In genomic region chr1:58213838-58214237, GRCm38 (mm10) we compare ENCODE assay signal across 19 mouse cellular contexts. TPM values are rescaled to one million over a fixed set of nuclear protein-coding genes. Genes with fewer than 3 reads are reported as not detected.
DNase-seq lines count a peak whose midpoint lies in the region; ATAC-seq and TF ChIP-seq lines count a peak whose summit lies in the region.
"Had no signal": no experiment of that assay in that cellular context is flagged by ENCODE, and none has a peak within 500 bp of the region (broad histone marks: within the 10 kb centered on the region; RNA-seq: fewer than 3 reads in every experiment).

No protein-coding gene starts in this region.

- H3K9ac ChIP-seq in embryonic facial prominence, embryonic 15.5 days = no peak overlapping the region
- no peak overlapping the region for H3K9ac ChIP-seq in neural tube, embryonic 15.5 days (replicated peaks)
- no peak overlapping the region for H3K9ac ChIP-seq in liver, postnatal 0 days (replicated peaks)
- H3K9ac ChIP-seq: forebrain, embryonic 13.5 days; forebrain, postnatal 0 days; heart, embryonic 12.5 days; hindbrain, embryonic 14.5 days; intestine, embryonic 15.5 days had no signal

- no peaks in the 10 kb centered on the region for H3K36me3 ChIP-seq in embryonic facial prominence, embryonic 10.5 days (replicated peaks)
- H3K36me3 ChIP-seq in embryonic facial prominence, embryonic 15.5 days = no peaks in the 10 kb centered on the region
- no peaks in the 10 kb centered on the region for H3K36me3 ChIP-seq in neural tube, embryonic 15.5 days
- no peaks in the 10 kb centered on the region for H3K36me3 ChIP-seq in liver, postnatal 0 days (replicated peaks; ENCODE audit: insufficient read depth, low read length)
- H3K36me3 ChIP-seq: heart, embryonic 12.5 days; hindbrain, embryonic 10.5 days; intestine, embryonic 15.5 days had no signal

- H3K9me3 ChIP-seq in embryonic facial prominence, embryonic 10.5 days = no peaks in the 10 kb centered on the region
- H3K9me3 ChIP-seq in embryonic facial prominence, embryonic 15.5 days (replicated peaks) = 0 out of 2 replicates have a peak, but pooled peaks cover 3% of the 10 kb centered on the region
- H3K9me3 ChIP-seq in neural tube, embryonic 15.5 days (replicated peaks) = no peaks in the 10 kb centered on the region
- H3K9me3 ChIP-seq in liver, postnatal 0 days (ENCODE audit: low read length) = no peaks in the 10 kb centered on the region
- H3K9me3 ChIP-seq: forebrain, embryonic 13.5 days; hindbrain, embryonic 10.5 days; intestine, embryonic 15.5 days had no signal

- H3K4me3 ChIP-seq in embryonic facial prominence, embryonic 10.5 days = no peak overlapping the region
- no peak overlapping the region for H3K4me3 ChIP-seq in embryonic facial prominence, embryonic 15.5 days (replicated peaks)
- H3K4me3 ChIP-seq in neural tube, embryonic 15.5 days (replicated peaks) = no peak overlapping the region
- no peak overlapping the region for H3K4me3 ChIP-seq in liver, postnatal 0 days (ENCODE audit: low read depth, low read length)
- H3K4me3 ChIP-seq: forebrain, embryonic 13.5 days; gastrocnemius, adult 2 months; heart, embryonic 12.5 days; hindbrain, embryonic 10.5 days; intestine, embryonic 15.5 days had no signal

- no peak for TF ChIP-seq EP300 in liver, postnatal 0 days (IDR thresholded peaks at IDR 0.05; ENCODE audit: low read depth)

- H3K27ac ChIP-seq in embryonic facial prominence, embryonic 10.5 days (replicated peaks) = no peak overlapping the region
- H3K27ac ChIP-seq in embryonic facial prominence, embryonic 15.5 days (replicated peaks) = 0 out of 2 replicates have a peak overlapping the region, but pooled peaks have one; percentile 17
- no peak overlapping the region for H3K27ac ChIP-seq in neural tube, embryonic 15.5 days (replicated peaks)
- H3K27ac ChIP-seq in liver, postnatal 0 days (ENCODE audit: low read depth) = no peak overlapping the region
- H3K27ac ChIP-seq: forebrain, embryonic 13.5 days; gastrocnemius, adult 2 months; hindbrain, embryonic 10.5 days; hindbrain, embryonic 14.5 days; intestine, embryonic 15.5 days had no signal

- DNase-seq in embryo, embryonic 11 days = peak; percentile 26
- peak; percentile 15 for DNase-seq in embryonic facial prominence, embryonic 10.5 days (ENCODE audit: low spot score)
- no peak for DNase-seq in kidney, adult 18-20 months
- no peak for DNase-seq in liver, postnatal 0 days
- DNase-seq: adrenal gland, adult 2 months; adrenal gland, postnatal 36 days; cerebellum, adult 11 months; cerebellum, adult 9-10 months; cerebellum, postnatal 25 days; forebrain, postnatal 0 days; gastrocnemius, adult 2 months; gastrocnemius, postnatal 25 days had no signal

- no peak overlapping the region for H3K4me2 ChIP-seq in embryonic facial prominence, embryonic 15.5 days (replicated peaks)
- no peak overlapping the region for H3K4me2 ChIP-seq in neural tube, embryonic 15.5 days
- H3K4me2 ChIP-seq in liver, postnatal 0 days (ENCODE audit: low read depth, low read length) = no peak overlapping the region
- H3K4me2 ChIP-seq: forebrain, embryonic 13.5 days; heart, embryonic 12.5 days; hindbrain, embryonic 14.5 days; intestine, embryonic 15.5 days had no signal

- no peak for TF ChIP-seq CTCF in liver, postnatal 0 days (IDR thresholded peaks at IDR 0.05; ENCODE audit: low read depth)

- H3K4me1 ChIP-seq in embryonic facial prominence, embryonic 10.5 days = peaks cover 7% of the 10 kb centered on the region; the same call in 1 of the 2 replicates
- H3K4me1 ChIP-seq in embryonic facial prominence, embryonic 15.5 days = peaks cover 25% of the 10 kb centered on the region
- H3K4me1 ChIP-seq in neural tube, embryonic 15.5 days = peaks cover 4% of the 10 kb centered on the region; the same call in 1 of the 2 replicates
- H3K4me1 ChIP-seq in liver, postnatal 0 days (ENCODE audit: insufficient read depth) = 0 out of 2 replicates have a peak, but pooled peaks cover 3% of the 10 kb centered on the region
- H3K4me1 ChIP-seq: hindbrain, embryonic 10.5 days; intestine, embryonic 15.5 days had no signal

- ATAC-seq in embryonic facial prominence, embryonic 15.5 days (ENCODE audit: insufficient number of reproducible peaks, low FRiP score, low TSS enrichment, low read depth) = no peak
- no peak for ATAC-seq in neural tube, embryonic 15.5 days (ENCODE audit: low FRiP score)
- ATAC-seq in liver, postnatal 0 days = no peak
- ATAC-seq: forebrain, embryonic 13.5 days; forebrain, postnatal 0 days; intestine, embryonic 15.5 days had no signal

- H3K27me3 ChIP-seq in embryonic facial prominence, embryonic 10.5 days (replicated peaks; ENCODE audit: low read depth, poor library complexity, severe bottlenecking) = no peaks in the 10 kb centered on the region
- H3K27me3 ChIP-seq in embryonic facial prominence, embryonic 15.5 days = no peaks in the 10 kb centered on the region
- no peaks in the 10 kb centered on the region for H3K27me3 ChIP-seq in neural tube, embryonic 15.5 days (replicated peaks)
- no peaks in the 10 kb centered on the region for H3K27me3 ChIP-seq in liver, postnatal 0 days (ENCODE audit: insufficient read depth, low read length)
- H3K27me3 ChIP-seq: forebrain, embryonic 13.5 days; intestine, embryonic 15.5 days had no signal

- 67% methylated on average over 5 of the region's 5 CpGs for WGBS in embryonic facial prominence, embryonic 10.5 days
- WGBS in embryonic facial prominence, embryonic 15.5 days = 42% methylated on average over 5 of the region's 5 CpGs
- WGBS in neural tube, embryonic 15.5 days = 81% methylated on average over 5 of the region's 5 CpGs
- WGBS in liver, postnatal 0 days (ENCODE audit: insufficient replicate concordance) = 73% methylated on average over 5 of the region's 5 CpGs

RNA-seq across cellular contexts. Expression of gene Aox4, which starts 3.6 kb away (rescaled TPM):
- 0.12 TPM in 1 of 2 replicates, not detected in the other for polyA plus RNA-seq in embryonic facial prominence, embryonic 10.5 days (2016; fragmentation: Nextera tagmentation; extraction: Ambion mirVana)
- polyA plus RNA-seq in embryonic facial prominence, embryonic 15.5 days (2015; fragmentation: Nextera tagmentation; extraction: Ambion mirVana) = 26.1 and 30.0 TPM in 2 replicates
- 0.42 and 0.68 TPM in 2 replicates for polyA plus RNA-seq in neural tube, embryonic 15.5 days (2015; fragmentation: Nextera tagmentation; extraction: Ambion mirVana)
- polyA plus RNA-seq in liver, postnatal 0 days (2015; fragmentation: Nextera tagmentation; extraction: Ambion mirVana) = not detected in 2 replicates
- polyA plus RNA-seq: adrenal gland, adult 2 months had no signal

Comparison
In these comparisons a context has a peak if more than half of its experiments do, and no peak if none do; other contexts are left out.
1. RNA of gene Aox4, which starts 3.6 kb away (polyA plus RNA-seq): 26.1 to 30.0 TPM in embryonic facial prominence, embryonic 15.5 days; 0.42 to 0.68 TPM in neural tube, embryonic 15.5 days, not detected in liver, postnatal 0 days and 0.12 TPM in embryonic facial prominence, embryonic 10.5 days; every median in the first group is over 10 times any median in the second.
2. DNase-seq: peak in embryo, embryonic 11 days (single experiment) and embryonic facial prominence, embryonic 10.5 days (single experiment); none in kidney, adult 18-20 months (single experiment) and liver, postnatal 0 days (single experiment).